Mouse (Mus musculus) ES-Bruce4 (cell line): ENCODE measurements around the gene Tm7sf3.

Experiments
- CTCF ChIP-seq: IDR thresholded peaks from one replicate; pipeline ENCODE4 v1.8.1; 2011; ENCODE audit warnings: low read depth, low read length
- EP300 ChIP-seq: IDR thresholded peaks from 2 replicates; pipeline ENCODE4 v1.6.1; 2011; ENCODE audit warnings: low read depth, low read length; ENCODE audit not compliant: insufficient read depth
- POLR2A ChIP-seq: IDR thresholded peaks from one replicate; pipeline ENCODE4 v1.8.1; 2011; ENCODE audit warnings: low read length; ENCODE audit not compliant: insufficient read depth

GRCm38 (mm10) chr6:146580381-146580926 is 62.2 kb downstream of the Tm7sf3 start:
- TF ChIP-seq CTCF (no peak), EP300 (no peak), POLR2A (no peak)
